8 mouse cellular contexts compared by ENCODE assay signal in the genomic region with DNA sequence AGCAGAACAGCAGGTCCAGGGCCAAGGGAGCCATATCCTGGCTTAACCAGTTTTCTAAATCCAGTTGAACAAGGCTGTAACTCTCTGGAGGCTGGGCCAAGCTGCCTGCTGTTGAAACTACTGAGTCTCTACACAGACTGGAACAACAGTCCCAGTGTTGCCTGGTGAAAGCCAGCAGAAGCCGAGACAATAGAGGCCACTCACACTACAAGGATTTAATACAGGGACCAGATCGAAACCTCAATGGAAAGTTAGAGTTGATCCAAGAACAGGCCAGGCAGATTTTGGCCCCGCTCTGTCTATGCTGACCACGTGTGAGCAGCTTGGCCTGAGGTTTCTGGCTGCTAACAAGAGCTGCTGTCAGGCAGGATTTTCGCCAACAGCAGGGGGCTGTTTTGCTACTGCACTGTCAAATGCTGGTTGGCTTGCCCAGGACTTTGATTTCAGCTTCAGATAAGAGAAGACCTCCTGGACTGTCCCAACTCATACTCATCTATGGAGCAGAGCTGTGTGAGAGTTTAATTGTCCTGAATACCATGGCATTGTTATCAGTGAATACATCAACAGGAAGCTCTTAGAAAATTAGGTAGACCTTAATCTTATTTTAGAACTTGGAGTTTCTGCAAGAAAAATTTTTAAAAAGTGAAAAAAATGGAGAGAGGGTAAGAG.
DNase-seq lines count a peak whose midpoint lies in the region; ATAC-seq lines count a peak whose summit lies in the region.

No protein-coding gene starts in this region.

- WGBS in neural tube, embryonic 13.5 days: 34% methylated on average over 5 of the region's 5 CpGs

- no peaks in the 10 kb centered on the region for H3K9me3 ChIP-seq in neural tube, embryonic 13.5 days

- no peaks in the 10 kb centered on the region; the same call in 1 of the 2 replicates for H3K4me1 ChIP-seq in neural tube, embryonic 13.5 days (replicated peaks)

- H3K36me3 ChIP-seq in neural tube, embryonic 13.5 days: no peaks in the 10 kb centered on the region

- no peak overlapping the region for H3K9ac ChIP-seq in neural tube, embryonic 13.5 days

- DNase-seq in brain, embryonic 18.5 days (ENCODE audit: low read depth, low spot score): peak; percentile 70
- DNase-seq in embryo, embryonic 10 days (ENCODE audit: low spot score): peak; percentile 67
- peak; percentile 48 for DNase-seq in gastrocnemius, postnatal 10 days
- peak; percentile 3 for DNase-seq in kidney, adult 18-20 months
- DNase-seq in left cerebral cortex, postnatal 36 days (ENCODE audit: low spot score in 2 of 2): peak; percentile 18 to 34
- no peak for DNase-seq in spleen, postnatal 10 days (ENCODE audit: low spot score in 2 of 2)

- intact Hi-C loops in left cerebral cortex, postnatal 36 days (cut with DNase I): no loop called here

- H3K4me3 ChIP-seq in neural tube, embryonic 13.5 days: no peak overlapping the region

- no peak overlapping the region for H3K27ac ChIP-seq in neural tube, embryonic 13.5 days (replicated peaks)

- no peak overlapping the region for H3K4me2 ChIP-seq in neural tube, embryonic 13.5 days

- H3K27me3 ChIP-seq in neural tube, embryonic 13.5 days: no peaks in the 10 kb centered on the region

- peak; percentile 83 for ATAC-seq in neural tube, embryonic 13.5 days (ENCODE audit: low read depth)
- ATAC-seq in granulocyte monocyte progenitor cell, adult 5-6 weeks (replicated peaks; ENCODE audit: poor library complexity, severe bottlenecking): no peak

Comparison
In these comparisons a context has a peak if more than half of its experiments do, and no peak if none do; other contexts are left out.
1. DNase-seq: peak in brain, embryonic 18.5 days (single experiment), embryo, embryonic 10 days (single experiment), gastrocnemius, postnatal 10 days (single experiment), kidney, adult 18-20 months (single experiment) and left cerebral cortex, postnatal 36 days (2 of 2); none in spleen, postnatal 10 days (0 of 2).